Mouse (Mus musculus) macrophage (primary cell): ENCODE data around the gene Ngfr. TPM values are rescaled to one million over a fixed set of nuclear protein-coding genes. Genes with fewer than 3 reads are reported as not detected.

Experiments used
- H3K27ac ChIP-seq: fragments of 350-480 bp; formaldehyde crosslinking; 2 replicates; pipeline ENCODE4 v1.9.0; 2021
- H3K36me3 ChIP-seq: fragments of 350-480 bp; formaldehyde crosslinking; 2 replicates; pipeline ENCODE4 v1.9.0; 2021; ENCODE audit errors: inconsistent target
- H3K4me3 ChIP-seq: fragments of 350-480 bp; formaldehyde crosslinking; 2 replicates; pipeline ENCODE4 v1.9.0; 2021; ENCODE audit errors: inconsistent target
- H3K79me2 ChIP-seq: fragments of 350-480 bp; formaldehyde crosslinking; 2 replicates; pipeline ENCODE4 v1.9.0; 2021; ENCODE audit errors: inconsistent target
- WGBS: methylation state at CpG from one replicate; pipeline ENCODE4 v1.1.7; 2026; ENCODE audit warnings: inconsistent platforms; ENCODE audit not compliant: missing documents; 5-methylcytosine and 5-hydroxymethylcytosine counted together
- polyA plus RNA-seq: library from polyadenylated mRNA; stranded (reverse); fragments of 250-400 nt; gene quantifications from 3 replicates; pipeline ENCODE4 v1.2.4, GENCODE M21; 2018; ENCODE audit warnings: inconsistent platforms

The Ngfr gene
- polyA plus RNA-seq, 1 experiment from 2014 or later, result 0.20 TPM

DNA sequence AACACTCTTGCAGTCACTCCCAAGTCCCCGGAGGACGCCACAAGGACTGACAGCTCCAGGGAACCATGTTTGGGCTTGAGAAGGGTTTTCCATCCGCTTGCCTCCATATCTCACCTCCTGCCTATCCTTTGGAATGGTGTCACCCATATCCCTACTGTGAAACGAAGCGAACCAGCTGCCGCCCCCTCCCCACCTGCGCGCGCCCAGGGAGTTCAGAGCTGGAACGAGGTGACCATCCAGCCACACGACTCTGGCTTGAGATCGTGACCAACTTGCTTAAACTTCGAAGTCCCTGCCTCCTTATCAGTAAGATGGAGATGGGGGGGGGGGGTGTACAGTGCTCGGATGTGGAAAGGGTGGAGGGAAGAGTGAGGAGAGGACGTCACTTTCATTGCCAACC lies 1.9 kb downstream of the Ngfr start:
- no peaks in the 10 kb centered on the region for H3K79me2 ChIP-seq
- H3K36me3 ChIP-seq, result no peaks in the 10 kb centered on the region
- no peak overlapping the region for H3K27ac ChIP-seq
- no peak overlapping the region for H3K4me3 ChIP-seq
- WGBS, result 8% methylated on average over 14 of the region's 15 CpGs

DNA sequence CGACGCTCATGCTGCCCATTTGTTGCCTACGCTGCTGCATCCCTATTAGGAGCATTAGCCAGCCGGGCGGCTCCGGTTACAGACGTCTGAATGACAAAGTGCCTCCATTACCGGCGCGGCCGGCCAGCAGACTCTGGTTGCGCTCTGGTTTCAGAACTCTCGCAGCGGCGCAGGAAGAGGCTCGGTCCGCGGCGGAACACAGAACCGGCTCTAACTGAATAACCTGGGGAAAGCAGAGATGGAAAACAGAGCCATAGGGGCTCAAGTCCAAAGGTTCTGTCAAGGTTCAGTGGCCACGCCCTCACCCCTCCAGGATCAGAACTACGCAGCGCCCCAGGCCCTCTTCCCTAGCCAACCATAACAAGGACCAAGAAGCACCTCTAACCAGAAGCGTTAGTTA lies 2.3 kb downstream of the Ngfr start:
- Histone ChIP-seq H3K36me3 (no peaks in the 10 kb centered on the region), H3K4me3 (no peak overlapping the region), H3K79me2 (no peaks in the 10 kb centered on the region), H3K27ac (no peak overlapping the region)
- WGBS, result 4% methylated on average over 24 of the region's 24 CpGs

DNA sequence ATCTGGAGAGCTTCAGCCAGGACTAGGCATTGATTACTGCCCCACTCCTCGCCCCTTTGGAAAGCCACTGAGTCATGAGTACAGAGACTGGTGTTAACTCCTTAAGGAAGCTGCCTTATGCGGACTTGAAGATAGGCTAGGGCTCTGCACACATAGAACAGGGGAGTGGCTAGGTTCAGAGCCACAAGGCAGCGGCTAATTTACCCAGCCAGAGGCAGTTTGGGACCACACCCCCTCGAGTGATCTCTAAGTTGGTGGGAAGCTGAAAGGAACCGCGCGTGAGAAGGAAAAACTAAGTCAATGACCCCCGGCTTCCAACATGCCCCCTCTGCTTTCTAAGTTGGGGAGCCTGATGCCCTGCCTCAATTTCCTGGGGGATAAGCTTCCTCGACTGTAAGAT lies 2.9 kb downstream of the Ngfr start:
- Histone ChIP-seq H3K4me3 (no peak overlapping the region), H3K27ac (no peak overlapping the region), H3K79me2 (no peaks in the 10 kb centered on the region), H3K36me3 (no peaks in the 10 kb centered on the region)
- WGBS, result 12% methylated on average over 9 of the region's 9 CpGs

DNA sequence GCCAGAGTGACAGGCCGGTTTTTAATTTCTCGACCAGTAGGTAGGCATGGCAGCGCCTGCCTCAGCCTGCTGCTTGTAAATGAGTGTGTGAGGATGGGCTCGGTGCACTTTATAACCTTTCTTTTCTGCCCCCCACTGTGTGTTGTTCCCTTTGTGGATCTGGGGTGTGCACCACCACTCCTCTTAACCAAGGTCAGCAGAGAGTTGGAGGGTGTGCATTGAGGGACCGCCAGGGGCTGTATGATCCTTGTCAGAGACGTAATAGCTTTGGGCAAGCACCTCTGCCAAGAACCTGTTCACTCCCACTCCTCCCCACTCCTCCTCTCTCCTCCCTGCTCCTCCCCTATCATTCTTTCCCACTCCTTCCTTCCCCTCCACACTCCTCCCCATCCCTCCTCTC lies 4.1 kb downstream of the Ngfr start:
- WGBS, result 64% methylated on average over 6 of the region's 6 CpGs
- no peak overlapping the region for H3K4me3 ChIP-seq
- no peak overlapping the region for H3K27ac ChIP-seq
- no peaks in the 10 kb centered on the region for H3K36me3 ChIP-seq
- H3K79me2 ChIP-seq, result no peaks in the 10 kb centered on the region

DNA sequence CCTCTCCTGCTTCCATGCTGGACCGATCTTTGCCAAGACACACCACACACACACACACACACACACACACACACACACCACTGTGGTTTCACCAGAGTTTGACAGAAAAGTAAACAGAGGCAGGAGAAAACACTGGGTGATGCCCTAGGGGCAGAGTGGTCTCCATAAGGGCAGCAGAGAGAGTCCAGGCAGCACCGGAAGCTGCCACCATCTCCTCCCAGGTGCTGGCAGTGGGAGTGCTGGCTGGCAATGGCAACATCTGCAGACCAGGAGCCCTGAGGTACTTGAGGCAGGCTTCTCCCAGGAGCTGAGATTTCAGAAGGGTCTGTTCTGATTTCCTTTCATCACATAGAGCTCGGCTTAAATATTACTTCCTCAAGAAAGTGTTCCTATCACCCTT lies 5.3 kb downstream of the Ngfr start:
- Histone ChIP-seq H3K4me3 (no peak overlapping the region), H3K79me2 (no peaks in the 10 kb centered on the region), H3K36me3 (no peaks in the 10 kb centered on the region), H3K27ac (no peak overlapping the region)
- 23% methylated on average over 3 of the region's 3 CpGs for WGBS

DNA sequence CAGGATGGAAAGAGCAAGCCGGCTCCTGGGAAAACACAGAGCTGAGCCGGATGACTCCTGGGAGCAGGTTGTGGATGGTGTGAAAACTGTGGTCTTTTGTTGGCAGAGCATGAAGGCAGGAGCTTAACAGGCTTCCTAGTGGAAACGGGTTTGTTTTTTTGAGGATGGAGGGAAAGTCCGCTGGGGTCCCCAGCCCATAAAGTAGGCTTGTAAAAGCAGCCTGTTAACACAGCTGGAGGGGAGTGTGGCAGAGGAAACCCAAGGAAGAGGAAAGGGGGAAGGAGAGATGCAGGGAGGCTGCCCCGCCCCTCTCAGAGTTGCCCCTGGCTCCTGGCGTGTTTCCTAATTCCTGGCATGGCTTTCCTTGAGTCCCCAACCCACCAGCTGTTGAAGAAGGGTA lies 8.1 kb downstream of the Ngfr start:
- WGBS, result 14% methylated on average over 6 of the region's 6 CpGs
- no peaks in the 10 kb centered on the region for H3K36me3 ChIP-seq
- H3K79me2 ChIP-seq, result no peaks in the 10 kb centered on the region
- no peak overlapping the region for H3K27ac ChIP-seq
- H3K4me3 ChIP-seq, result no peak overlapping the region

DNA sequence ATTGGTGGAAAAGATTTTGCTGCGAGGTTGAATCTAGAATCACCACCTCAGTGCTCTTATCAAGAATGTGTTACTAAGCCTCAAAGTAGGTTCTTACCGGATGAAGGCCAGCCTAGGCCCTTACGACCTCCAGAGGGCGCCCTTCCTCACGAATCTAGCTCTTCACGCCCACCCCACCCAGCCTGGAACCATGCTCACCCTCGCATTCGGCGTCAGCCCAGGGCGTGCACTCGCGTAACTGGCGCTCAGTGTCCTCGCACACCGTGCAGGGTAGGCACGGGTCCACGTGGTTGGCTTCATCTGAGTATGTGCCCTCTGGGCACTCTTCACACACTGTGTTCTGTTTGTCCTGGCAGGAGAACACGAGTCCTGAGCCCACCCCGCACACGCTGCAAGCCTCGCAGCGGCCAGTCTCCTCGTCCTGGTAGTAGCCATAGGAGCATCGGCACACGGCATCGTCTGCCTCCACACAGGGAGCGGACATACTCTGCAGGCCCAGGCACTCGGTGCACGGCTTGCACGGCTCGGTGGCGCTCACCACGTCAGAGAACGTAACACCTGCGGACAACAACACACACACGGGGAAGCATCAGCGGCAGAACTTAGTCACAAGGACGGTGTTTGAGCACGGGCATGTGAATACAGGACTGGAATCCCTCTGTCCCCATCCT lies 9.6 kb downstream of the Ngfr start:
- no peaks in the 10 kb centered on the region for H3K36me3 ChIP-seq
- no peak overlapping the region for H3K4me3 ChIP-seq
- WGBS, result 20% methylated on average over 39 of the region's 39 CpGs
- H3K79me2 ChIP-seq, result no peaks in the 10 kb centered on the region
- H3K27ac ChIP-seq, result no peak overlapping the region

DNA sequence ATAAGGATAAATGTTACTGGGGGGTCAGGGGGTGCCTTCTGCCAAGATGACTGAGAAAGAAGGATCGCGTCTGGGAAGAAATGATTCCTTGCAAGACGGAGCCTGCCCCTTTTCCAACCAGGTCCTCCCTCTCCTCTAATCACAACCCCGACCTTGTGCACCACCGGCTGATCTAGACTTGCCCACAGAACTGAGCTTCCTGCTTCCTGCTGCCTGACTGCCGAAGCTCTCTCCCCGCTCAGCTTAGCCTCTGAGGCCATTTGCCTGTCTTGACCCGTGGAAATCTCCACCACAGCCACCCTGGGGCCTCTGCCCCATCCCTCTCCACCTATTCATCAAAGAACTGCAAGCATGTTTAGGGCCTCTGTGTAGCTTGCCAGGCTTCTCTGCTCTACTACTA lies 11.2 kb downstream of the Ngfr start:
- Histone ChIP-seq H3K79me2 (no peaks in the 10 kb centered on the region), H3K4me3 (no peak overlapping the region), H3K27ac (no peak overlapping the region), H3K36me3 (no peaks in the 10 kb centered on the region)
- 44% methylated on average over 8 of the region's 8 CpGs for WGBS

DNA sequence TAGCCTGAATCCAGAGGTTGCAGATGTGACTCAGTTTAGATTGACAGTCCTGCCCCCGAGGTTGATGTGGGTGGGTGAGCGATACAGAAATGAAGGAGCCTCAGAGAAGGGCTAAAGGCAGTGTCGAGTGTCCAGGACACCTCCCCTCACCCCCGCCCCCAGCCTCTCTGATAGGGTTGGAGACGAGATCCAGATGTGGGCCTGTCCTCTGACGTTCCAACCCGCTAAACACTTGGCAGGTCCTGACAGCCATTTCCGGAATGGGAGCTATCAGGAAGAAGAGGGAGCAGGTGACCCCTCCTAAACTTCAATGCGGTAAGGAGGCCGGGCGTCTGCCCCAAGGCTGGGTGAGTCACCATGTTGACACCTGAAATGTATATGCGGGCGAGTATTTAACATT lies 11.7 kb downstream of the Ngfr start:
- Histone ChIP-seq H3K27ac (no peak overlapping the region), H3K4me3 (no peak overlapping the region), H3K36me3 (no peaks in the 10 kb centered on the region), H3K79me2 (no peaks in the 10 kb centered on the region)
- 62% methylated on average over 13 of the region's 13 CpGs for WGBS

DNA sequence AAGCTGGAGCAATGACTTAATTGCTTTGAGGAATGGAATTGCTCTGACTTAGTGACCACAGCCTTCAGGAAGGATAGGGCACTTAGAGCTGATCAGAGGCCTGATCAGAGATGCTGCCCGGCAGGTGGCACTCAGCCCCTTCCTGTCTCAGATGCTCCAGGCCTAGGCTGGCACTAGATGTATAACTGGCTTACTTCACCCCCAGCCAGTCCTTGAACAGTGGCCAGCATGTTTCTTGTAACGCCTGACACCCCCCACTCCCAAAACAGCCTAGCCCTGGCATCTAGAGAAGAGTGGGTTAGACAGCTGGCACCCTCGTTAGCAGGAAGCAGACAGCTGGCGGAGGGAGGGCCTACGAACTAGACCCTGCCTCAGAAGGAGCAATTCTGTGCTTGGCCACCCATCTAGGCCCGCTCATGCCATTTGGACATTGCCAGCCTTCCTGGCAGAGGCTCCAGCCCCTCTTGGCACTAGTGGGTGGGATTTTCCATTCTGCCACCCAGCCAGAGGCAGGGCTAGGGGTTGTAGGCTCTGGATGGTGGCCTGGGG lies 12.7 kb downstream of the Ngfr start:
- no peak overlapping the region for H3K27ac ChIP-seq
- H3K36me3 ChIP-seq, result no peaks in the 10 kb centered on the region
- no peak overlapping the region for H3K4me3 ChIP-seq
- H3K79me2 ChIP-seq, result no peaks in the 10 kb centered on the region
- WGBS, result 89% methylated on average over 6 of the region's 6 CpGs

DNA sequence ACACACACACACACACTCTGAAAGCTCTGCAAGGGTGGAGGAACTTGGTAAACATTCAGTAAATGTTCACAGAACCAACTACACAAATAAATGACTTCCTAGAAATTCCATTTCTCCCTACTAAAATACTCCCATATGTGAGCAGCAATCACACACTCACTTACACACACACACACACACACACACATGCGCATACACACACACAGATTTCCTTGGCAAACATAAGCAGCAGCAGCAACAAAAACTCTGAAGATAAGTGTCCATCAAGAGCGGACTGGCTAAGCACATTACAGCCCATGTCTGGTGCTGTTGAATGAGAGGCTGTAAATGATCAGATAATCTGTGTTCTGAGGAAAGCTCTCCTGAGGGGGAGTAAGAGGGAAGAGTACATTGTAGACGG lies 15.3 kb downstream of the Ngfr start:
- H3K36me3 ChIP-seq, result no peaks in the 10 kb centered on the region
- no peak overlapping the region for H3K4me3 ChIP-seq
- H3K79me2 ChIP-seq, result no peaks in the 10 kb centered on the region
- no peak overlapping the region for H3K27ac ChIP-seq
- WGBS, result 84% methylated on average over 3 of the region's 3 CpGs

DNA sequence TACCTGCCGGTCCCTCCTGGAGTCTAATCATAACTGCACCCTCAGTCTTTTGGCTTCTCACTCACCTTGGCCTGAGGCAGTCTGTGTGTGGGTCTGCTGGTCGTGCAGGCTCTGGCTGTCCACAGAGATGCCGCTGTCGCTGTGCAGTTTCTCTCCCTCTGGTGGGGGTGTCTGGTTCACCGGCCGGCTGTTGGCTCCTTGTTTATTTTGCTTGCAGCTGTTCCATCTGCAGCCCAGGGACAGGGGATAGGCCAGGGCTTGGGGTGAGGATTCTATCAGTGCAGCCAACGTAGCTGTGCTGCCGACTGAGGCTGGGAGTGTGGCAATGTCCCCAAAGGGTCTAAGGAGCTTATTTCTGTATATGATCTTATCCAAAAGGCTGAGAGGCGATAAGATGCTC lies 15.8 kb downstream of the Ngfr start:
- H3K4me3 ChIP-seq, result no peak overlapping the region

DNA sequence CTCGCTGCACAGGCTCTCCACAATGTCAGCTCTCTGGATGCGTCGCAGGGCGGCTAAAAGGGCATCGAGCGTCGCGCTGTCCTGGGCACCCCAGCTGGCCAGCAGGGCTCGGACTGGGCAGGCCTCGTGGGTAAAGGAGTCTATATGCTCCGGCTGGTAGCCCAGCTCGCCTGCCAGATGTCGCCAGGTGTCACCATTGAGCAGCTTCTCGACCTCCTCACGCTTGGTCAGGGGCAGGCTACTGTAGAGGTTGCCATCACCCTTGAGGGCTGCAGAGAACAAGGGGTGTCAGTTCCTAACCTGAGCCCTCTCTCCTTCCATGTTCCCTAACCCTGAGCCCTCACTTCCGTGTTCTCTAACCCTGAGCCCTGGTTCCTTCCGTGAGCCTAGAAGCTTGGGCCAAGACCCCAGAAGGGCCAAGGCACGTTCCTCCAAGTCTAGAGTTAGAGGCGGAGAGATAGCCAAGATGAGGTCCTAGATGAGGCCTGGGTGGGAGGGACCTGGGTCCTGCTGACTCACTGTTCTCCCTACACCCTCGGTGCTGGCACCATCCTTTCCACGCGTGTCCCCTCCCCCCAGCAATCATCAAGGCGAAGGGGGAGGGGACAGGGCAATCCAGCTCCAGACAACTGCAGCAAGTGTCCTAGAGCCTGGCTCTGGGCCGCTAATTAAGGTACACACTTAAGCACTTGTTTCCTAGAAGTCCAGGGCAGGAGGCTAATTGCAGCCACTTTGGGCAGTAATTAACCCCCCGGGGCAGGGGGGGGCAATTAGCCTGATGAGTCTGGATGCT lies 16.5 kb downstream of the Ngfr start:
- H3K27ac ChIP-seq, result no peak overlapping the region
- no peaks in the 10 kb centered on the region for H3K79me2 ChIP-seq
- H3K36me3 ChIP-seq, result no peaks in the 10 kb centered on the region
- H3K4me3 ChIP-seq, result no peak overlapping the region
- 71% methylated on average over 23 of the region's 25 CpGs for WGBS

More for the DNA sequence above, 15.8 kb downstream of the Ngfr start:
- H3K36me3 ChIP-seq, result no peaks in the 10 kb centered on the region
- H3K27ac ChIP-seq, result no peak overlapping the region
- 51% methylated on average over 9 of the region's 9 CpGs for WGBS
- H3K79me2 ChIP-seq, result no peaks in the 10 kb centered on the region

DNA sequence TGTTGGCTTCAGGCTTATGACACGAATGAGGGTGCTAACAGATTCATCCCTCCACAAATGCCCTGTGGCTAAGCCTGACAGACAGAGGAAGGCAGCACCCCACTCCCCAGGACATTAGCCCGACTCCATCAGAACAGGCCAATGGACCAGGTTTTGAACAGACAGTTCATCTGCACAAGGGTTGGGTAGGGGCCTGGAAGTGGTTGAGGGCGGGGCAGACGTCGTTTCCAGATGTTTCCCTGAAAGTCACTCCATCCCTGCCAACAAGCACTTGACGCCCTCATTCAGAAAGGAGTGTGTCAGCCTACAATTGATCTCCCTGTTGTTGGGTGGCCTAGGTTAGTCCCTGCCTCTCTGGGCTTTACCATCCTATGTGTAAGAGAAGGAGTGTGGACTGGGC lies 17.6 kb downstream of the Ngfr start:
- no peaks in the 10 kb centered on the region for H3K36me3 ChIP-seq
- 92% methylated on average over 6 of the region's 6 CpGs for WGBS

DNA sequence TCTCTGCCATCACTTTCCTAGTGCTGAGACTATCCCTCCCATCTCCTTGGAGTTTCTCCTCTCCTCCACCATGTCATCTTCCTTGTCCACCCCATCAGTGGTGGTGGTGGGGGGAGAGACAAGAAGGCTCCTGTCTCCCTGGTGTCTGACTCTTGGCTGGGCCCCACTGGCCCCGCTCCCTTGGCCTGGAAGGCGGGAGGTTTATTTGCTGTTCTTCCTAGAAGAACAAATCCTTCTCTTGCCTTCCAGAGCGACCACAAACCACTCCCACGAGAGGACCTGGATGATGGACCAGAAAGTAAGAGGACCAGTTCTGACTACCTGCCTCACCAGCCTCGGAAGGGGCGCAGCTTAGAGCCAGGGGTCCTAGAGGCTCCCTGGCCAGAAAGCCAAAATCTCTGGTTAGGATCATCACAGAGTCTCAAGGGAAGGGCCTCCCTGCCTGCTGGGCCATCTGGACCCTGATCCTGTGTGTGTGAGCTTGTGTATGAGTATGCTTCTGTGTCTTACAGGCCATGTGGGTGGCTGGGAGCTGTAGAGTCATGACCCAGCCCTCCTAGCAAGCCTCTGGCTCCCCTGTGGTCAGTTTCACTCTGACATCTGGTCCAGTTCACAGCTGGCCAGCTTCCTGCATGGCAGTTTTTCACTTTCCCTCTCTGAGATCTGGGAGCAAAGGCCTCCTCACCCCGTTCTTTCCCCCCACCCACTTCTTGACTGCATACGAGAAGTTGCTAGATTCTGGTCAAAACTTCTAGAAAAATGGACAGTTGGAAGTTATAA lies 19.4 kb downstream of the Ngfr start:
- no peaks in the 10 kb centered on the region for H3K36me3 ChIP-seq
- H3K79me2 ChIP-seq, result no peaks in the 10 kb centered on the region
- 91% methylated on average over 8 of the region's 8 CpGs for WGBS
- H3K4me3 ChIP-seq, result no peak overlapping the region
- no peak overlapping the region for H3K27ac ChIP-seq

More for the DNA sequence above, 17.6 kb downstream of the Ngfr start:
- no peaks in the 10 kb centered on the region for H3K79me2 ChIP-seq
- H3K27ac ChIP-seq, result no peak overlapping the region
- H3K4me3 ChIP-seq, result no peak overlapping the region
